Mouse (Mus musculus): ENCODE measurements at regions not wholly inside any gene's neighbourhood (a gene's known extent, or its start where the extent isn't known, plus 50 kb on each side); places are given as distances from the start of the nearest gene placed in this dataset.

DNA sequence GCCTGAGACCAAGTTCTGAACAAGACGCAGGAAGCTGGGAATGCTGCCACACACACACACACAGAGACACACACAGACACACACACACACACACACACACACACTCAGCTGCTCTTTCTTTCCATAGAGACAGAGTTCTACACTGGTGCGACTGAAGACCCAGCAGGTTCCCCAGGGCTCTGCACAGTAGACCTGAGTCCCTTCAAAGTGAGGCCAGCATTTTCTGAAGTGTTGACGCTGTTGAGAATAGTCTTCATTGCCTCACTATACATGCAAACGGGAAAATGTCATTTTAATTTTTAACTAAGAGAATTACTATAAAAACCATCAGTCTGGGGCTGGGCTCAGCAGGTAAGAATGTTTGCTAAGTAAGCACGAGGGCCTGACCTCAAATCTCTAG is 92.9 kb upstream of the Nebl start:
- TF ChIP-seq CTCF (IDR thresholded peaks at IDR 0.05) (no peak), EP300 (IDR thresholded peaks at IDR 0.05) (no peak)

All from lung, postnatal 0 days (tissue).